Mouse (Mus musculus): ENCODE measurements around the gene 0610010K14Rik.

DNA sequence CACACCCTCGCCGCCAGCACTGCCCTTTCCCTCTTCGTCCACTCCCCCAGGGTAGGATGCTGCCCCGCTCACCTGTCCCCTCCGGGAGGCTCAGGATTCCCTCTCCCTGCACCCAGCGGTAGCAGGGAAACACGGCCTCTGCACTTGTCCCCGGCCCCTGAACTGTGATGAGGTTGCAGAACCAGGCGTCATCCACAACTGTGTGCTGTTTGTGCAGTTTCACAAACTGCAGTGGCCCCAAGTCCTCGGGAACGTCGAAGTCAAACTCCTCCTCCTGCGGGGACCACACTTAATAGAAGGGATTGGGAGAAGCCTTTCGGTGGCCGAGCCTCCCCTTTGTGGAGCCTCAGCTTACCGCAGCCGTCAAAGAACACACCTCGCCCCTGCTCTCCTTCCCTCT lies 16.6 kb upstream of the 0610010K14Rik start:
- TF ChIP-seq CTCF (conservative IDR thresholded peaks at IDR 0.05; ENCODE audit: low read length) (no peak), POU5F1 (IDR thresholded peaks at IDR 0.05; ENCODE audit: borderline replicate concordance, low read length) (no peak), NANOG (IDR thresholded peaks at IDR 0.05; ENCODE audit: borderline replicate concordance, low read length) (no peak)

Measured in E14TG2a.4 (cell line).